ENCODE assay signal across 37 mouse cellular contexts in the genomic region with DNA sequence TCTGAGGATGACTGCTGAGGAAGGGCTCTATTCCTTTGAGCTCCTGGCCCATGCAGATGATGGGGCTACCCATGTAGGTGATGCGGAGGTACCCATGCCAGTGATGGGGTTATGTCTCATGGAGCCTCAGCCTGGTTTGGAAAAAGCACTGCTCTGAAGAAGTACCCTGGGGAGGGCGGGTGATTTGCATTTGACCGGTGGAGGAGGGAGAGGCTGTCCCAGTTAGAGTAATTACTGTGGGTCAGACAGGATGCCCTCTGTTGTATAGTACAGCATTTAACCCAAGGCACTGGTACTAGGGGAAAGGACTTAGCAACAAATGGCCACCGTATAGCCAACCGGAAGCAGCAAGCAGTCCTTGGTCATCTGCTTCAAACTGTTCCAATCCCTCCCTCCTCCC. TPM values are rescaled to one million over a fixed set of nuclear protein-coding genes. Genes with fewer than 3 reads are reported as not detected.
"Had no signal": no experiment of that assay in that cellular context is flagged by ENCODE, and none has a peak within 500 bp of the region (broad histone marks: within the 10 kb centered on the region; RNA-seq: fewer than 3 reads in every experiment).

No protein-coding gene starts in this region.

- H3K27ac ChIP-seq: gastrocnemius, adult 2 months; heart, embryonic 10.5 days; hindbrain, embryonic 13.5 days; hindbrain, embryonic 15.5 days; hindbrain, postnatal 0 days; kidney, embryonic 15.5 days; kidney, postnatal 0 days; limb, embryonic 13.5 days; limb, embryonic 15.5 days had no signal

- DNase-seq: gastrocnemius, adult 2 months; gastrocnemius, postnatal 10 days; gastrocnemius, postnatal 25 days; heart, postnatal 4 days; kidney, adult 11 months; kidney, adult 2 months; kidney, adult 9 months; kidney, postnatal 14 days; kidney, postnatal 36 days; layer of hippocampus, adult 9-11 months; layer of hippocampus, postnatal 36 days; left cerebral cortex, postnatal 4 days had no signal

- H3K36me3 ChIP-seq: heart, embryonic 10.5 days; heart, embryonic 12.5 days; hindbrain, embryonic 13.5 days; hindbrain, embryonic 15.5 days; kidney, embryonic 15.5 days; limb, embryonic 13.5 days; limb, embryonic 15.5 days had no signal

- ATAC-seq: hindbrain, postnatal 0 days; intestine, embryonic 16.5 days had no signal

- H3K4me3 ChIP-seq: heart, embryonic 10.5 days; heart, embryonic 12.5 days; hindbrain, embryonic 13.5 days; hindbrain, embryonic 15.5 days; kidney, embryonic 15.5 days; limb, embryonic 13.5 days; limb, embryonic 15.5 days had no signal

- H3K9me3 ChIP-seq: heart, embryonic 10.5 days; hindbrain, embryonic 13.5 days; hindbrain, embryonic 15.5 days; limb, embryonic 15.5 days had no signal

RNA-seq across cellular contexts. Expression of a gene that starts 0.8 kb away (rescaled TPM):
- total RNA-seq: gastrocnemius, adult 2 months; gastrocnemius, postnatal 10 days; gastrocnemius, postnatal 25 days; gastrocnemius, postnatal 4 days; granulocyte monocyte progenitor cell, adult 5-6 weeks; heart, adult 18-20 months; heart, adult 8-10 months; heart, postnatal 10 days; heart, postnatal 25 days; heart, postnatal 4 days; left cerebral cortex, adult 18-20 months; left cerebral cortex, postnatal 25 days; liver, adult 2 months had no signal
- polyA plus RNA-seq: heart, embryonic 12.5 days; heart, embryonic 14.5 days; heart, embryonic 16.5 days; intestine, embryonic 14.5 days; intestine, embryonic 16.5 days; kidney, adult 2 months; kidney, embryonic 15.5 days; kidney, postnatal 0 days; large intestine, adult 2 months; limb, embryonic 11.5 days; limb, embryonic 13.5 days; limb, embryonic 15.5 days; liver, adult 2 months had no signal

RNA-seq across cellular contexts. Expression of a gene that starts 13.8 kb away (rescaled TPM):
- total RNA-seq: gastrocnemius, adult 2 months; gastrocnemius, postnatal 25 days; gastrocnemius, postnatal 4 days; granulocyte monocyte progenitor cell, adult 5-6 weeks; heart, postnatal 25 days had no signal
- polyA plus RNA-seq: heart, embryonic 12.5 days; heart, embryonic 14.5 days; hindbrain, embryonic 11.5 days had no signal

RNA-seq across cellular contexts. Expression of a gene that starts 46.0 kb away (rescaled TPM):
- total RNA-seq: gastrocnemius, adult 2 months; granulocyte monocyte progenitor cell, adult 5-6 weeks; heart, adult 18-20 months; heart, postnatal 25 days; heart, postnatal 4 days had no signal
